ENCODE assay signal across 10 mouse cellular contexts in the genomic region with DNA sequence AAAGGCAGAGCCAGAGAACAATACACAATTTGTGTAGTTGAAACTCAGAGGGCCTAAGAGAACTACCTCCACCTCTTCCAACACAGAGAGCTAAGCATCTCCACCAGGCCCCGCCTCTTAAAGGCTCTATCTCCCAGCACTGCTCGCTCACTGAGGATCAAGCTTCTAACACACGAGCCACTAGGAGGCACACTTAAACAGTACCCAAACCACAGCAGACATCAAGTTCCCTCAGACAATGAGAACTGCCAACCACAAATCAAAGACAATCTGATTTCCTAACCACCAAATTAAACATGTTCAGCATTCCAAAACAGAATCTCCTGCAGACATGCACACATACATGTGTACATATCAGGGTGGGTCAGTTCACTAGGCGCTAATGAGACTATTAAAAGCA. TPM values are rescaled to one million over a fixed set of nuclear protein-coding genes. Genes with fewer than 3 reads are reported as not detected.
DNase-seq lines count a peak whose midpoint lies in the region; TF ChIP-seq lines count a peak whose summit lies in the region.
"Had no signal": no experiment of that assay in that cellular context is flagged by ENCODE, and none has a peak within 500 bp of the region (broad histone marks: within the 10 kb centered on the region; RNA-seq: fewer than 3 reads in every experiment).

No protein-coding gene starts in this region.

- intact Hi-C loops in gastrocnemius, adult 2 months (cut with DNase I) = no loop called here
- intact Hi-C loops in left cerebral cortex, postnatal 36 days (cut with DNase I) = no loop called here

- H3K27me3 ChIP-seq in thymus, adult 2 months (ENCODE audit: control insufficient read depth, insufficient read depth, low read length) = no peaks in the 10 kb centered on the region
- H3K27me3 ChIP-seq: liver, embryonic 13.5 days had no signal

- peak; percentile 12; the same call in 1 of the 2 replicates for TF ChIP-seq CTCF in gastrocnemius, adult 2 months (IDR thresholded peaks at IDR 0.05)
- TF ChIP-seq CTCF in thymus, adult 2 months (IDR thresholded peaks at IDR 0.05; ENCODE audit: borderline replicate concordance, control insufficient read depth, extremely low read depth, insufficient read depth, low read length, poor library complexity) = no peak

- no peak overlapping the region for H3K4me3 ChIP-seq in gastrocnemius, adult 2 months
- H3K4me3 ChIP-seq in thymus, adult 2 months (ENCODE audit: control insufficient read depth, insufficient read depth, low read length) = no peak overlapping the region
- H3K4me3 ChIP-seq: liver, embryonic 13.5 days had no signal

- no peaks in the 10 kb centered on the region for H3K36me3 ChIP-seq in thymus, adult 2 months (ENCODE audit: control insufficient read depth, insufficient read depth, low read length)
- H3K36me3 ChIP-seq: liver, embryonic 13.5 days had no signal

- no peak for TF ChIP-seq POLR2A in thymus, adult 2 months (IDR thresholded peaks at IDR 0.05; ENCODE audit: control insufficient read depth, extremely low read depth, insufficient read depth, low read length, poor library complexity)

- 47% methylated on average over 4 of the region's 4 CpGs for WGBS in thymus, adult 2 months

- no peak overlapping the region for H3K27ac ChIP-seq in gastrocnemius, adult 2 months
- H3K27ac ChIP-seq in thymus, adult 2 months (ENCODE audit: control insufficient read depth, insufficient read depth, low read length) = no peak overlapping the region
- H3K27ac ChIP-seq: hindbrain, embryonic 14.5 days; liver, embryonic 13.5 days had no signal

- no peaks in the 10 kb centered on the region for H3K4me1 ChIP-seq in thymus, adult 2 months (replicated peaks; ENCODE audit: control insufficient read depth, insufficient read depth, low read length)

- DNase-seq in gastrocnemius, adult 2 months = no peak
- no peak for DNase-seq in gastrocnemius, postnatal 10 days
- DNase-seq in thymus, adult 2 months = peak; percentile 21
- no peak for DNase-seq in thymus, adult 18-20 months
- peak; percentile 34 for DNase-seq in lung, postnatal 14 days
- peak; percentile 38 for DNase-seq in thymus, postnatal 4 days
- DNase-seq in left cerebral cortex, postnatal 36 days (ENCODE audit: low spot score in 2 of 2) = no peak
- DNase-seq in gastrocnemius, adult 18-20 months (ENCODE audit: low spot score) = no peak
- DNase-seq: liver, embryonic 13.5 days had no signal

RNA-seq across cellular contexts. Expression of a gene that starts 9.4 kb away (rescaled TPM):
- total RNA-seq in gastrocnemius, adult 2 months (2021) = 10 to 100 TPM; 68.3 to 69.8 TPM
- total RNA-seq in gastrocnemius, postnatal 10 days (2021) = 10 to 100 TPM; 72.3 to 89.0 TPM
- polyA plus RNA-seq in thymus, adult 2 months (2012; rRNA removed) = 218 and 232 TPM in 2 replicates
- total RNA-seq in left cerebral cortex, postnatal 36 days (2021) = 100 to 1,000 TPM; 331 to 349 TPM
- 10 to 100 TPM; 57.8 to 68.4 TPM for total RNA-seq in gastrocnemius, adult 18-20 months (2021)

Comparison
In these comparisons a context has a peak if more than half of its experiments do, and no peak if none do; other contexts are left out.
1. DNase-seq: peak in thymus, adult 2 months (single experiment), lung, postnatal 14 days (single experiment) and thymus, postnatal 4 days (single experiment); none in gastrocnemius, adult 2 months (single experiment), gastrocnemius, postnatal 10 days (single experiment), thymus, adult 18-20 months (0 of 2), left cerebral cortex, postnatal 36 days (0 of 2) and gastrocnemius, adult 18-20 months (single experiment).